In genomic region chr4:54798523-54798922, GRCm38 (mm10) we compare ENCODE assay signal across 14 mouse cellular contexts.
"Had no signal": no experiment of that assay in that cellular context is flagged by ENCODE, and none has a peak within 500 bp of the region (broad histone marks: within the 10 kb centered on the region; RNA-seq: fewer than 3 reads in every experiment).

No protein-coding gene starts in this region.

- ATAC-seq: midbrain, embryonic 16.5 days had no signal

- DNase-seq: lung, adult 18-20 months; lung, embryonic 14.5 days; lung, postnatal 10 days; lung, postnatal 4 days; midbrain, embryonic 14.5 days; retina, postnatal 1 day; right cerebral cortex, adult 18-20 months; right cerebral cortex, postnatal 25 days; right cerebral cortex, postnatal 4 days; spleen, adult 18-20 months; thymus, adult 18-20 months; thymus, postnatal 14 days; thymus, postnatal 4 days had no signal
